Mouse (Mus musculus) neural tube, embryonic 13.5 days (tissue): ENCODE data around the gene Ppm1b. TPM values are rescaled to one million over a fixed set of nuclear protein-coding genes. Genes with fewer than 3 reads are reported as not detected.

Experiments used
- ATAC-seq: fragments of 200-750 bp; cut with Nextera tagmentation; 2 replicates; pipeline ENCODE4 v1.8.0; 2017; ENCODE audit warnings: low read depth, mild to moderate bottlenecking, moderate TSS enrichment, moderate library complexity
- H3K27ac ChIP-seq: fragments of 300-500 bp; sonication (generic); replicated peaks from 2 replicates; pipeline ENCODE4 v1.5.1; 2015; ENCODE audit warnings: moderate library complexity, mild to moderate bottlenecking, inconsistent platforms
- H3K27me3 ChIP-seq: fragments of 300-500 bp; sonication (generic); 2 replicates; pipeline ENCODE4 v1.6.1; 2015; ENCODE audit warnings: mild to moderate bottlenecking, inconsistent platforms
- H3K36me3 ChIP-seq: fragments of 300-500 bp; sonication (generic); 2 replicates; pipeline ENCODE4 v1.6.1; 2015; ENCODE audit warnings: mild to moderate bottlenecking, inconsistent platforms
- H3K4me1 ChIP-seq: fragments of 300-500 bp; sonication (generic); replicated peaks from 2 replicates; pipeline ENCODE4 v1.6.1; 2015; ENCODE audit warnings: inconsistent platforms
- H3K4me2 ChIP-seq: fragments of 300-500 bp; sonication (generic); 2 replicates; pipeline ENCODE4 v1.6.1; 2015; ENCODE audit warnings: inconsistent platforms, mild to moderate bottlenecking, moderate library complexity
- H3K4me3 ChIP-seq: fragments of 300-500 bp; sonication (generic); 2 replicates; pipeline ENCODE4 v1.5.1; 2015; ENCODE audit warnings: mild to moderate bottlenecking, inconsistent platforms
- H3K9ac ChIP-seq: fragments of 300-500 bp; sonication (generic); 2 replicates; pipeline ENCODE4 v1.6.1; 2015; ENCODE audit warnings: moderate library complexity, mild to moderate bottlenecking, inconsistent platforms
- H3K9me3 ChIP-seq: fragments of 300-500 bp; sonication (generic); 2 replicates; pipeline ENCODE4 v1.6.1; 2016; ENCODE audit warnings: inconsistent platforms
- WGBS: fragments of 180-500 bp; shearing (Covaris S2); methylation state at CpG from one replicate; pipeline ENCODE4 v1.1.7; 2015; 5-methylcytosine and 5-hydroxymethylcytosine counted together
- polyA plus RNA-seq: library from polyadenylated mRNA; unstranded; fragments of >200 nt; fragmentation: Nextera tagmentation; extraction: Ambion mirVana; gene quantifications from 2 replicates; pipeline ENCODE4 v1.2.1, GENCODE M21; 2015

Gene Ppm1b
- polyA plus RNA-seq, 1 experiment from 2014 or later, result 98.5 TPM

GRCm38 (mm10) chr17:84958986-84959664 lies 2.6 kb downstream of the Ppm1b start:
- ATAC-seq, result no peak

GRCm38 (mm10) chr17:84959665-84960020 lies 3.1 kb downstream of the Ppm1b start:
- Histone ChIP-seq H3K9ac (peak overlapping the region; percentile 98; the same call in 1 of the 2 replicates), H3K36me3 (no peaks in the 10 kb centered on the region), H3K4me1 (peaks cover 35% of the 10 kb centered on the region), H3K4me3 (peak overlapping the region; percentile 98), H3K27ac (no peak overlapping the region), H3K27me3 (no peaks in the 10 kb centered on the region), H3K9me3 (no peaks in the 10 kb centered on the region), H3K4me2 (peak overlapping the region; percentile 67)
- WGBS, result 61% methylated on average over 3 of the region's 3 CpGs
- ATAC-seq, result no peak

More at GRCm38 (mm10) chr17:84958986-84959664, 2.6 kb downstream of the Ppm1b start:
- H3K4me2 ChIP-seq, result peak overlapping the region; percentile 67
- H3K9ac ChIP-seq, result peak overlapping the region; percentile 98
- peaks cover 35% of the 10 kb centered on the region for H3K4me1 ChIP-seq
- peak overlapping the region; percentile 98 for H3K4me3 ChIP-seq
- WGBS, result 39% methylated on average over 6 of the region's 6 CpGs
- H3K9me3 ChIP-seq, result no peaks in the 10 kb centered on the region
- H3K36me3 ChIP-seq, result no peaks in the 10 kb centered on the region
- H3K27ac ChIP-seq, result no peak overlapping the region
- no peaks in the 10 kb centered on the region for H3K27me3 ChIP-seq

- Histone ChIP-seq H3K9ac (no peak overlapping the region), H3K4me2 (peak overlapping the region; percentile 67)
- WGBS, result 72% methylated on average over 4 of the region's 4 CpGs
Measured at GRCm38 (mm10) chr17:84960136-84960535, 3.6 kb downstream of the Ppm1b start.

GRCm38 (mm10) chr17:84962046-84962445 lies 5.5 kb downstream of the Ppm1b start:
- H3K9ac ChIP-seq, result no peak overlapping the region
- peaks cover 5% of the 10 kb centered on the region; the same call in 1 of the 2 replicates for H3K36me3 ChIP-seq
- no peaks in the 10 kb centered on the region for H3K9me3 ChIP-seq
- H3K27ac ChIP-seq, result no peak overlapping the region
- ATAC-seq, result no peak
- WGBS, result 79% methylated on average over 4 of the region's 4 CpGs
- H3K4me3 ChIP-seq, result no peak overlapping the region
- peaks cover 32% of the 10 kb centered on the region for H3K4me1 ChIP-seq
- no peaks in the 10 kb centered on the region for H3K27me3 ChIP-seq
- no peak overlapping the region for H3K4me2 ChIP-seq

More at GRCm38 (mm10) chr17:84960136-84960535, 3.6 kb downstream of the Ppm1b start:
- H3K27ac ChIP-seq, result no peak overlapping the region
- peaks cover 39% of the 10 kb centered on the region for H3K4me1 ChIP-seq
- H3K36me3 ChIP-seq, result peaks cover 4% of the 10 kb centered on the region; the same call in 1 of the 2 replicates
- H3K9me3 ChIP-seq, result no peaks in the 10 kb centered on the region
- peak overlapping the region; percentile 10; the same call in 1 of the 2 replicates for H3K4me3 ChIP-seq
- no peaks in the 10 kb centered on the region for H3K27me3 ChIP-seq
- ATAC-seq, result no peak

GRCm38 (mm10) chr17:84963651-84964050 lies 7.1 kb downstream of the Ppm1b start:
- Histone ChIP-seq H3K36me3 (peaks cover 5% of the 10 kb centered on the region; the same call in 1 of the 2 replicates), H3K9me3 (no peaks in the 10 kb centered on the region), H3K9ac (no peak overlapping the region), H3K4me1 (peaks cover 33% of the 10 kb centered on the region), H3K27ac (no peak overlapping the region), H3K4me3 (no peak overlapping the region), H3K4me2 (no peak overlapping the region), H3K27me3 (no peaks in the 10 kb centered on the region)
- WGBS, result 93% methylated on average over 5 of the region's 6 CpGs
- no peak for ATAC-seq

- Histone ChIP-seq H3K9me3 (no peaks in the 10 kb centered on the region), H3K4me3 (no peak overlapping the region), H3K27me3 (no peaks in the 10 kb centered on the region), H3K36me3 (peaks cover 5% of the 10 kb centered on the region; the same call in 1 of the 2 replicates), H3K27ac (no peak overlapping the region), H3K4me2 (no peak overlapping the region), H3K4me1 (peaks cover 24% of the 10 kb centered on the region; the same call in 1 of the 2 replicates), H3K9ac (no peak overlapping the region)
- WGBS, result 100% methylated on average over 1 of the region's 1 CpGs
- ATAC-seq, result no peak
Measured at GRCm38 (mm10) chr17:84966231-84966630, 9.7 kb downstream of the Ppm1b start.

- no peaks in the 10 kb centered on the region for H3K27me3 ChIP-seq
- no peak overlapping the region for H3K9ac ChIP-seq
- 57% methylated on average over 1 of the region's 1 CpGs for whole genome bisulfite sequencing
- H3K36me3 ChIP-seq, result peaks cover 5% of the 10 kb centered on the region; the same call in 1 of the 2 replicates
- no peaks in the 10 kb centered on the region for H3K9me3 ChIP-seq
- H3K4me1 ChIP-seq, result peaks cover 20% of the 10 kb centered on the region; the same call in 1 of the 2 replicates
- no peak for ATAC-seq
- no peak overlapping the region for H3K27ac ChIP-seq
- H3K4me2 ChIP-seq, result no peak overlapping the region
- H3K4me3 ChIP-seq, result no peak overlapping the region
Measured at GRCm38 (mm10) chr17:84967045-84967444, 10.5 kb downstream of the Ppm1b start.

- no peaks in the 10 kb centered on the region for H3K9me3 ChIP-seq
- H3K9ac ChIP-seq, result no peak overlapping the region
- no peak overlapping the region for H3K4me2 ChIP-seq
- H3K4me1 ChIP-seq, result peaks cover 18% of the 10 kb centered on the region; the same call in 1 of the 2 replicates
- H3K4me3 ChIP-seq, result no peak overlapping the region
- H3K27me3 ChIP-seq, result no peaks in the 10 kb centered on the region
- no peak overlapping the region for H3K27ac ChIP-seq
- 83% methylated on average over 8 of the region's 8 CpGs for WGBS
- ATAC-seq, result no peak
- H3K36me3 ChIP-seq, result peaks cover 3% of the 10 kb centered on the region; the same call in 1 of the 2 replicates
Measured at GRCm38 (mm10) chr17:84969916-84970315, 13.4 kb downstream of the Ppm1b start.

- Histone ChIP-seq H3K4me2 (no peak overlapping the region), H3K9me3 (no peaks in the 10 kb centered on the region), H3K36me3 (peaks cover 4% of the 10 kb centered on the region; the same call in 1 of the 2 replicates), H3K9ac (no peak overlapping the region), H3K4me1 (peaks cover 11% of the 10 kb centered on the region; the same call in 1 of the 2 replicates), H3K27me3 (no peaks in the 10 kb centered on the region), H3K27ac (no peak overlapping the region), H3K4me3 (no peak overlapping the region)
- ATAC-seq, result no peak
- 94% methylated on average over 1 of the region's 1 CpGs for WGBS
Measured at GRCm38 (mm10) chr17:84981721-84982120, 25.2 kb downstream of the Ppm1b start.

GRCm38 (mm10) chr17:84982735-84983134 lies 26.2 kb downstream of the Ppm1b start:
- no peaks in the 10 kb centered on the region for H3K9me3 ChIP-seq
- no peaks in the 10 kb centered on the region for H3K36me3 ChIP-seq
- no peak overlapping the region for H3K9ac ChIP-seq
- H3K27me3 ChIP-seq, result no peaks in the 10 kb centered on the region
- no peak overlapping the region for H3K27ac ChIP-seq
- no peak for ATAC-seq
- H3K4me1 ChIP-seq, result peaks cover 21% of the 10 kb centered on the region
- WGBS, result 72% methylated on average over 2 of the region's 2 CpGs
- H3K4me2 ChIP-seq, result no peak overlapping the region
- H3K4me3 ChIP-seq, result no peak overlapping the region

- no peaks in the 10 kb centered on the region for H3K36me3 ChIP-seq
- peaks cover 22% of the 10 kb centered on the region for H3K4me1 ChIP-seq
- ATAC-seq, result no peak
- WGBS, result 66% methylated on average over 5 of the region's 5 CpGs
- no peak overlapping the region for H3K9ac ChIP-seq
- no peak overlapping the region for H3K4me2 ChIP-seq
- H3K27me3 ChIP-seq, result no peaks in the 10 kb centered on the region
- no peak overlapping the region for H3K4me3 ChIP-seq
- no peaks in the 10 kb centered on the region for H3K9me3 ChIP-seq
- H3K27ac ChIP-seq, result no peak overlapping the region; the same call in 1 of the 2 replicates
Measured at GRCm38 (mm10) chr17:84986368-84986767, 29.8 kb downstream of the Ppm1b start.

GRCm38 (mm10) chr17:84987834-84988410 lies 31.4 kb downstream of the Ppm1b start:
- WGBS, result 91% methylated on average over 3 of the region's 3 CpGs
- H3K9me3 ChIP-seq, result no peaks in the 10 kb centered on the region
- H3K36me3 ChIP-seq, result no peaks in the 10 kb centered on the region
- H3K9ac ChIP-seq, result no peak overlapping the region
- no peak overlapping the region for H3K4me2 ChIP-seq
- H3K4me3 ChIP-seq, result no peak overlapping the region
- H3K27me3 ChIP-seq, result no peaks in the 10 kb centered on the region
- no peak for ATAC-seq
- H3K4me1 ChIP-seq, result peaks cover 19% of the 10 kb centered on the region
- 0 out of 2 replicates have a peak overlapping the region, but pooled peaks have one; percentile 7 for H3K27ac ChIP-seq
